Comparison of ENCODE assay signal across 8 mouse cellular contexts in the genomic region with DNA sequence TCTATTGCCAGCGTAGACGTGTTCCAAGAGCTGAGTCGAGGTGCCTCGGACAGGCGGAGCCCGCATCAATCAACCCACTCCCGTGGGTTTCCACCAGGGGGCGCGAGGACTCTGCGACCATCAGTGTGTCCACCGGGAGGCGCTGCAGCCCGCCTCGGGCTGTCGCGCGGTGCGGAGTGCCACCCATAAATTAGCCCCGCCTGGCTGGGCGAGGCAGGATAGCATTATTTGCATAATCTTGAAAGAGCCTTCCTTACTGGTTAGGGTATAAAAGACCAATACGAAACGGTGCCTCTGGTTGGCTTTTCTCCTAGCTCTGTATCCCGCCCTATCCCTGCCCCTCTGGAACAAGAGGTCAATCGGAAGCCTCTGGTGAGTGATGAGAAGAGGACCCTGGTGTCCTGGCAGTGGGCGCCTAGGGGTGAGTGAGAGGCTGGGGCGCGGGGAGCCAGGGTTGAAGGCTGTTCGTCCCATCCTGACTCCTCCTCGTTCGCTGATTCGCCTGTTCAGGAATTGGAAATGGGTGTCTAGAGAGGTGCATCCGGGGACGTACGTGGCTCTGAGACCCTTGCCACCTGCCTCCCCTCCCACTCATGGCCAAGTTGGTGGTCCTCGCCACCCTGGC. TPM values are rescaled to one million over a fixed set of nuclear protein-coding genes. Genes with fewer than 3 reads are reported as not detected.
DNase-seq lines count a peak whose midpoint lies in the region; ATAC-seq and TF ChIP-seq lines count a peak whose summit lies in the region.

No protein-coding gene starts in this region.

- peak overlapping the region; percentile 89 for H3K4me2 ChIP-seq in heart, embryonic 16.5 days (ENCODE audit: low read depth, low read length)
- H3K4me2 ChIP-seq in liver, embryonic 16.5 days (ENCODE audit: low read depth, low read length), result peak overlapping the region; percentile 90
- peak overlapping the region; percentile 79 for H3K4me2 ChIP-seq in neural tube, embryonic 13.5 days

- H3K27ac ChIP-seq in forebrain, embryonic 10.5 days, result peak overlapping the region; percentile 72
- peak overlapping the region; percentile 52; the same call in 1 of the 2 replicates for H3K27ac ChIP-seq in heart, embryonic 16.5 days (ENCODE audit: low read length)
- peak overlapping the region; percentile 96 for H3K27ac ChIP-seq in liver, embryonic 16.5 days (ENCODE audit: low read length)
- no peak overlapping the region for H3K27ac ChIP-seq in neural tube, embryonic 13.5 days (replicated peaks)
- no peak overlapping the region for H3K27ac ChIP-seq in testis, adult 2 months (ENCODE audit: control insufficient read depth, insufficient read depth, low read depth, low read length)

- TF ChIP-seq POLR2A in testis, adult 2 months (IDR thresholded peaks at IDR 0.05; ENCODE audit: control insufficient read depth, low read depth, low read length), result 0 out of 2 replicates have a peak, but pooled peaks have one; percentile 18

- TF ChIP-seq CTCF in testis, adult 2 months (IDR thresholded peaks at IDR 0.05; ENCODE audit: control insufficient read depth, insufficient read depth, insufficient replicate concordance, low read depth, low read length), result peak; percentile 99

- H3K4me3 ChIP-seq in forebrain, embryonic 10.5 days, result peak overlapping the region; percentile 64
- peak overlapping the region; percentile 76 for H3K4me3 ChIP-seq in heart, embryonic 16.5 days (ENCODE audit: low read length)
- H3K4me3 ChIP-seq in liver, embryonic 16.5 days (ENCODE audit: low read depth, low read length), result peak overlapping the region; percentile 81
- peak overlapping the region; percentile 42 for H3K4me3 ChIP-seq in neural tube, embryonic 13.5 days
- H3K4me3 ChIP-seq in testis, adult 2 months (ENCODE audit: control insufficient read depth, low read depth, low read length), result peak overlapping the region; percentile 80

- H3K9me3 ChIP-seq in forebrain, embryonic 10.5 days, result no peaks in the 10 kb centered on the region
- H3K9me3 ChIP-seq in heart, embryonic 16.5 days (replicated peaks; ENCODE audit: control insufficient read depth, low read length), result no peaks in the 10 kb centered on the region
- no peaks in the 10 kb centered on the region for H3K9me3 ChIP-seq in liver, embryonic 16.5 days (replicated peaks; ENCODE audit: control insufficient read depth, low read length)
- H3K9me3 ChIP-seq in neural tube, embryonic 13.5 days, result no peaks in the 10 kb centered on the region

- peaks cover 67% of the 10 kb centered on the region for H3K4me1 ChIP-seq in forebrain, embryonic 10.5 days
- H3K4me1 ChIP-seq in heart, embryonic 16.5 days (ENCODE audit: control insufficient read depth, insufficient read depth, low read length), result peaks cover 33% of the 10 kb centered on the region
- peaks cover 54% of the 10 kb centered on the region for H3K4me1 ChIP-seq in liver, embryonic 16.5 days (ENCODE audit: control insufficient read depth, low read depth, low read length)
- H3K4me1 ChIP-seq in neural tube, embryonic 13.5 days (replicated peaks), result peaks cover 35% of the 10 kb centered on the region
- H3K4me1 ChIP-seq in testis, adult 2 months (ENCODE audit: control insufficient read depth, insufficient read depth, low read length), result peaks cover 23% of the 10 kb centered on the region

- no peaks in the 10 kb centered on the region for H3K36me3 ChIP-seq in forebrain, embryonic 10.5 days (replicated peaks)
- H3K36me3 ChIP-seq in heart, embryonic 16.5 days (ENCODE audit: control insufficient read depth, insufficient read depth), result no peaks in the 10 kb centered on the region; the same call in 1 of the 2 replicates
- H3K36me3 ChIP-seq in liver, embryonic 16.5 days (ENCODE audit: control insufficient read depth, insufficient read depth), result peaks cover 3% of the 10 kb centered on the region; the same call in 1 of the 2 replicates
- no peaks in the 10 kb centered on the region for H3K36me3 ChIP-seq in neural tube, embryonic 13.5 days
- H3K36me3 ChIP-seq in testis, adult 2 months (ENCODE audit: control insufficient read depth, insufficient read depth, low read length), result no peaks in the 10 kb centered on the region

- DNase-seq in CD8-positive naive resting alpha-beta T cell, adult 2 months (ENCODE audit: low read depth in 2 of 2, low spot score in 2 of 2), result peak; percentile 99
- peak; percentile 93 for DNase-seq in c-Kit-positive CD71-negative TER-119-negative erythroid progenitor cells, embryonic 14.5 days (ENCODE audit: low read depth)
- DNase-seq in forebrain, embryonic 10.5 days (ENCODE audit: extremely low spot score, low spot score), result peak; percentile 96
- peak; percentile 97 for DNase-seq in kidney, postnatal 36 days

- peaks cover 82% of the 10 kb centered on the region for H3K27me3 ChIP-seq in forebrain, embryonic 10.5 days (ENCODE audit: poor library complexity, severe bottlenecking)
- no peaks in the 10 kb centered on the region for H3K27me3 ChIP-seq in heart, embryonic 16.5 days (ENCODE audit: control insufficient read depth, insufficient read depth, low read length)
- H3K27me3 ChIP-seq in liver, embryonic 16.5 days (ENCODE audit: control insufficient read depth, insufficient read depth, low read depth, low read length), result peaks cover 31% of the 10 kb centered on the region
- peaks cover 54% of the 10 kb centered on the region for H3K27me3 ChIP-seq in neural tube, embryonic 13.5 days
- no peaks in the 10 kb centered on the region for H3K27me3 ChIP-seq in testis, adult 2 months (ENCODE audit: control insufficient read depth, insufficient read depth, low read length)

- WGBS in forebrain, embryonic 10.5 days, result 1% methylated on average over 35 of the region's 35 CpGs
- WGBS in heart, embryonic 16.5 days, result under 1% methylated on average over 35 of the region's 35 CpGs
- under 1% methylated on average over 35 of the region's 35 CpGs for WGBS in liver, embryonic 16.5 days (ENCODE audit: insufficient replicate concordance)
- 1% methylated on average over 35 of the region's 35 CpGs for WGBS in neural tube, embryonic 13.5 days

- ATAC-seq in heart, embryonic 16.5 days (replicated peaks; ENCODE audit: extremely low read depth, insufficient read depth, low FRiP score), result peak; percentile 84
- peak; percentile 90 for ATAC-seq in liver, embryonic 16.5 days (ENCODE audit: low read depth)
- peak; percentile 71 for ATAC-seq in neural tube, embryonic 13.5 days (ENCODE audit: low read depth)

- H3K9ac ChIP-seq in heart, embryonic 16.5 days (ENCODE audit: low read length), result peak overlapping the region; percentile 63
- peak overlapping the region; percentile 87 for H3K9ac ChIP-seq in liver, embryonic 16.5 days (ENCODE audit: low read depth, low read length)
- H3K9ac ChIP-seq in neural tube, embryonic 13.5 days, result peak overlapping the region; percentile 61

RNA-seq across cellular contexts. Expression of a gene that starts 1.4 kb away (rescaled TPM):
- 6.6 and 7.5 TPM in 2 replicates for polyA plus RNA-seq in forebrain, embryonic 10.5 days (2016; fragmentation: Nextera tagmentation; extraction: Ambion mirVana)
- 21.5 and 21.8 TPM in 2 replicates for polyA plus RNA-seq in heart, embryonic 16.5 days (2015; fragmentation: Nextera tagmentation; extraction: Ambion mirVana)
- polyA plus RNA-seq in liver, embryonic 16.5 days (2015; fragmentation: Nextera tagmentation; extraction: Ambion mirVana), result 51.3 and 54.4 TPM in 2 replicates
- 8.5 and 9.9 TPM in 2 replicates for polyA plus RNA-seq in neural tube, embryonic 13.5 days (2015; fragmentation: Nextera tagmentation; extraction: Ambion mirVana)
- polyA plus RNA-seq in testis, adult 2 months (2012; rRNA removed), result 5.7 and 7.2 TPM in 2 replicates

RNA-seq across cellular contexts. Expression of a gene that starts 1.4 kb away (rescaled TPM):
- 1.5 and 1.7 TPM in 2 replicates for polyA plus RNA-seq in forebrain, embryonic 10.5 days (2016; fragmentation: Nextera tagmentation; extraction: Ambion mirVana)
- polyA plus RNA-seq in heart, embryonic 16.5 days (2015; fragmentation: Nextera tagmentation; extraction: Ambion mirVana), result 13.6 and 17.0 TPM in 2 replicates
- polyA plus RNA-seq in liver, embryonic 16.5 days (2015; fragmentation: Nextera tagmentation; extraction: Ambion mirVana), result 0.40 and 0.58 TPM in 2 replicates
- 0.98 and 1.6 TPM in 2 replicates for polyA plus RNA-seq in neural tube, embryonic 13.5 days (2015; fragmentation: Nextera tagmentation; extraction: Ambion mirVana)
- polyA plus RNA-seq in testis, adult 2 months (2012; rRNA removed), result 4.9 and 5.5 TPM in 2 replicates

RNA-seq across cellular contexts. Expression of a gene that starts 13.2 kb away (rescaled TPM):
- 1.8 and 2.0 TPM in 2 replicates for polyA plus RNA-seq in forebrain, embryonic 10.5 days (2016; fragmentation: Nextera tagmentation; extraction: Ambion mirVana)
- polyA plus RNA-seq in heart, embryonic 16.5 days (2015; fragmentation: Nextera tagmentation; extraction: Ambion mirVana), result 2.9 TPM in 2 replicates
- 1.7 and 1.9 TPM in 2 replicates for polyA plus RNA-seq in liver, embryonic 16.5 days (2015; fragmentation: Nextera tagmentation; extraction: Ambion mirVana)
- polyA plus RNA-seq in neural tube, embryonic 13.5 days (2015; fragmentation: Nextera tagmentation; extraction: Ambion mirVana), result 3.6 and 3.9 TPM in 2 replicates
- 5.8 and 6.1 TPM in 2 replicates for polyA plus RNA-seq in testis, adult 2 months (2012; rRNA removed)

RNA-seq across cellular contexts. Expression of a gene that starts 29.4 kb away (rescaled TPM):
- 7.2 and 7.6 TPM in 2 replicates for polyA plus RNA-seq in forebrain, embryonic 10.5 days (2016; fragmentation: Nextera tagmentation; extraction: Ambion mirVana)
- polyA plus RNA-seq in heart, embryonic 16.5 days (2015; fragmentation: Nextera tagmentation; extraction: Ambion mirVana), result 6.1 and 7.4 TPM in 2 replicates
- polyA plus RNA-seq in liver, embryonic 16.5 days (2015; fragmentation: Nextera tagmentation; extraction: Ambion mirVana), result 5.2 and 5.7 TPM in 2 replicates
- 17.3 and 17.6 TPM in 2 replicates for polyA plus RNA-seq in neural tube, embryonic 13.5 days (2015; fragmentation: Nextera tagmentation; extraction: Ambion mirVana)
- polyA plus RNA-seq in testis, adult 2 months (2012; rRNA removed), result 38.8 and 53.8 TPM in 2 replicates

Comparison
In these comparisons a context has a peak if more than half of its experiments do, and no peak if none do; other contexts are left out.
1. H3K27ac ChIP-seq: peak in forebrain, embryonic 10.5 days (single experiment), heart, embryonic 16.5 days (single experiment) and liver, embryonic 16.5 days (single experiment); none in neural tube, embryonic 13.5 days (single experiment) and testis, adult 2 months (single experiment).
2. Peak in every context shown above with its lines, with median percentiles within 50 percentile points of each other: DNase-seq, H3K4me3 ChIP-seq, ATAC-seq, H3K4me2 ChIP-seq and H3K9ac ChIP-seq.